Mouse (Mus musculus) macrophage (primary cell): ENCODE data around the gene Osbpl10. TPM values are rescaled to one million over a fixed set of nuclear protein-coding genes. Genes with fewer than 3 reads are reported as not detected.
"Not testable (repeated sequence)": the region's sequence is repeated elsewhere in the genome, so short reads cannot be mapped to it uniquely, and the experiment has no call there.

ENCODE experiments used
- H3K27ac ChIP-seq: fragments of 350-480 bp; formaldehyde crosslinking; 2 replicates; pipeline ENCODE4 v1.9.0; 2021
- H3K36me3 ChIP-seq: fragments of 350-480 bp; formaldehyde crosslinking; 2 replicates; pipeline ENCODE4 v1.9.0; 2021; ENCODE audit errors: inconsistent target
- H3K4me3 ChIP-seq: fragments of 350-480 bp; formaldehyde crosslinking; 2 replicates; pipeline ENCODE4 v1.9.0; 2021; ENCODE audit errors: inconsistent target
- H3K79me2 ChIP-seq: fragments of 350-480 bp; formaldehyde crosslinking; 2 replicates; pipeline ENCODE4 v1.9.0; 2021; ENCODE audit errors: inconsistent target
- WGBS: methylation state at CpG from one replicate; pipeline ENCODE4 v1.1.7; 2026; ENCODE audit warnings: inconsistent platforms; ENCODE audit not compliant: missing documents; 5-methylcytosine and 5-hydroxymethylcytosine counted together
- polyA plus RNA-seq: library from polyadenylated mRNA; stranded (reverse); fragments of 250-400 nt; gene quantifications from 3 replicates; pipeline ENCODE4 v1.2.4, GENCODE M21; 2018; ENCODE audit warnings: inconsistent platforms

Osbpl10 gene
- polyA plus RNA-seq, 1 experiment from 2014 or later, result not detected

- Histone ChIP-seq H3K79me2 (no peaks in the 10 kb centered on the region), H3K36me3 (no peaks in the 10 kb centered on the region), H3K4me3 (no peak overlapping the region), H3K27ac (no peak overlapping the region)
- WGBS, result 89% methylated on average over 4 of the region's 4 CpGs
Observed at GRCm38 (mm10) chr9:114995716-114996115, 17.3 kb downstream of the Osbpl10 start.

GRCm38 (mm10) chr9:114996489-114996888 lies 18.1 kb downstream of the Osbpl10 start:
- no peaks in the 10 kb centered on the region for H3K79me2 ChIP-seq
- no peak overlapping the region for H3K27ac ChIP-seq
- WGBS, result 68% methylated on average over 6 of the region's 6 CpGs
- H3K36me3 ChIP-seq, result no peaks in the 10 kb centered on the region
- no peak overlapping the region for H3K4me3 ChIP-seq

- Histone ChIP-seq H3K36me3 (no peaks in the 10 kb centered on the region), H3K4me3 (no peak overlapping the region), H3K27ac (no peak overlapping the region), H3K79me2 (no peaks in the 10 kb centered on the region)
- 89% methylated on average over 6 of the region's 6 CpGs for WGBS
Observed at GRCm38 (mm10) chr9:114999010-114999770, 20.8 kb downstream of the Osbpl10 start.

GRCm38 (mm10) chr9:114999771-115000146 lies 21.4 kb downstream of the Osbpl10 start:
- Histone ChIP-seq H3K36me3 (no peaks in the 10 kb centered on the region), H3K4me3 (no peak overlapping the region), H3K27ac (no peak overlapping the region), H3K79me2 (no peaks in the 10 kb centered on the region)
- WGBS, result 84% methylated on average over 5 of the region's 5 CpGs

- Histone ChIP-seq H3K79me2 (no peaks in the 10 kb centered on the region), H3K4me3 (no peak overlapping the region), H3K36me3 (no peaks in the 10 kb centered on the region), H3K27ac (no peak overlapping the region)
- 94% methylated on average over 10 of the region's 10 CpGs for WGBS
Observed at GRCm38 (mm10) chr9:115005446-115005845, 27.1 kb downstream of the Osbpl10 start.

- H3K4me3 ChIP-seq, result no peak overlapping the region
- H3K36me3 ChIP-seq, result no peaks in the 10 kb centered on the region
- 85% methylated on average over 6 of the region's 6 CpGs for WGBS
- H3K79me2 ChIP-seq, result no peaks in the 10 kb centered on the region
- no peak overlapping the region for H3K27ac ChIP-seq
Observed at GRCm38 (mm10) chr9:115007776-115008175, 29.4 kb downstream of the Osbpl10 start.

GRCm38 (mm10) chr9:115008194-115008593 lies 29.8 kb downstream of the Osbpl10 start:
- Histone ChIP-seq H3K79me2 (no peaks in the 10 kb centered on the region), H3K36me3 (no peaks in the 10 kb centered on the region), H3K4me3 (no peak overlapping the region), H3K27ac (no peak overlapping the region)
- WGBS, result 95% methylated on average over 6 of the region's 7 CpGs

GRCm38 (mm10) chr9:115012367-115012766 lies 34.0 kb downstream of the Osbpl10 start:
- H3K4me3 ChIP-seq, result no peak overlapping the region
- no peak overlapping the region for H3K27ac ChIP-seq
- 30% methylated on average over 12 of the region's 12 CpGs for WGBS
- H3K36me3 ChIP-seq, result no peaks in the 10 kb centered on the region
- H3K79me2 ChIP-seq, result no peaks in the 10 kb centered on the region

- 99% methylated on average over 7 of the region's 7 CpGs for WGBS
- Histone ChIP-seq H3K36me3 (no peaks in the 10 kb centered on the region), H3K27ac (no peak overlapping the region), H3K4me3 (no peak overlapping the region), H3K79me2 (no peaks in the 10 kb centered on the region)
Observed at GRCm38 (mm10) chr9:115020141-115020540, 41.8 kb downstream of the Osbpl10 start.

- 97% methylated on average over 2 of the region's 2 CpGs for WGBS
Observed at GRCm38 (mm10) chr9:115021419-115021818, 43.0 kb downstream of the Osbpl10 start.

GRCm38 (mm10) chr9:115023137-115023536 lies 44.8 kb downstream of the Osbpl10 start:
- Histone ChIP-seq H3K4me3 (no peak overlapping the region), H3K36me3 (no peaks in the 10 kb centered on the region), H3K79me2 (no peaks in the 10 kb centered on the region), H3K27ac (no peak overlapping the region)
- 82% methylated on average over 2 of the region's 3 CpGs for WGBS

More at GRCm38 (mm10) chr9:115021419-115021818, 43.0 kb downstream of the Osbpl10 start:
- H3K27ac ChIP-seq, result no peak overlapping the region
- H3K79me2 ChIP-seq, result no peaks in the 10 kb centered on the region
- no peaks in the 10 kb centered on the region for H3K36me3 ChIP-seq
- no peak overlapping the region for H3K4me3 ChIP-seq

GRCm38 (mm10) chr9:115023708-115024383 lies 45.5 kb downstream of the Osbpl10 start:
- WGBS, result 88% methylated on average over 10 of the region's 10 CpGs
- Histone ChIP-seq H3K36me3 (no peaks in the 10 kb centered on the region), H3K27ac (no peak overlapping the region), H3K4me3 (no peak overlapping the region), H3K79me2 (no peaks in the 10 kb centered on the region)

GRCm38 (mm10) chr9:115029307-115029706 lies 50.9 kb downstream of the Osbpl10 start:
- Histone ChIP-seq H3K27ac (no peak overlapping the region), H3K36me3 (no peaks in the 10 kb centered on the region), H3K79me2 (no peaks in the 10 kb centered on the region), H3K4me3 (no peak overlapping the region)
- WGBS, result 94% methylated on average over 3 of the region's 3 CpGs

- no peak overlapping the region for H3K4me3 ChIP-seq
- 74% methylated on average over 4 of the region's 4 CpGs for WGBS
Observed at GRCm38 (mm10) chr9:115030581-115030980, 52.2 kb downstream of the Osbpl10 start.

GRCm38 (mm10) chr9:115031046-115031445 lies 52.7 kb downstream of the Osbpl10 start:
- not testable (repeated sequence) for H3K27ac ChIP-seq, H3K36me3 ChIP-seq, H3K79me2 ChIP-seq, H3K4me3 ChIP-seq
- 83% methylated on average over 1 of the region's 1 CpGs for WGBS

More at GRCm38 (mm10) chr9:115030581-115030980, 52.2 kb downstream of the Osbpl10 start:
- Histone ChIP-seq H3K36me3 (no peaks in the 10 kb centered on the region), H3K27ac (no peak overlapping the region), H3K79me2 (no peaks in the 10 kb centered on the region)
